Mouse (Mus musculus) gastrocnemius, adult 2 months (tissue): ENCODE results near the gene Cdh20. TPM values are rescaled to one million over a fixed set of nuclear protein-coding genes. Genes with fewer than 3 reads are reported as not detected.

Experiments used
- DNase-seq: peaks from one replicate; pipeline ENCODE4 v3.0.0; 2022
- H3K27ac ChIP-seq: fragments of 200-600 bp; 2 replicates; pipeline ENCODE4 v1.8.1; 2022; ENCODE audit warnings: mild to moderate bottlenecking
- H3K4me3 ChIP-seq: fragments of 200-600 bp; 2 replicates; pipeline ENCODE4 v1.8.1; 2022; ENCODE audit warnings: mild to moderate bottlenecking, moderate library complexity
- CTCF ChIP-seq: fragments of 200-600 bp; IDR thresholded peaks from 2 replicates; pipeline ENCODE4 v1.8.1; 2022; ENCODE audit warnings: antibody characterized with exemption, mild to moderate bottlenecking, moderate library complexity
- intact Hi-C: fragments of 180-260 bp; cut with DNase I; formaldehyde crosslinking; loops from one replicate; pipeline ENCODE4 v1.15.1; 2025
- long read RNA-seq, 2 experiments: library from polyadenylated mRNA; stranded (forward); transcript quantifications; one replicate each; pipeline ENCODE4 v2.0.0; 2021
- total RNA-seq, 2 experiments: library from RNA; stranded (reverse); gene quantifications; 2 replicates each; pipeline ENCODE4 v1.2.3; 2021

Cdh20 gene
- under 1 TPM; 0.05 to 0.06 TPM for total RNA-seq
- long read RNA-seq, experiment 1 = 0 reads
- long read RNA-seq, experiment 2 = 0 reads

DNA sequence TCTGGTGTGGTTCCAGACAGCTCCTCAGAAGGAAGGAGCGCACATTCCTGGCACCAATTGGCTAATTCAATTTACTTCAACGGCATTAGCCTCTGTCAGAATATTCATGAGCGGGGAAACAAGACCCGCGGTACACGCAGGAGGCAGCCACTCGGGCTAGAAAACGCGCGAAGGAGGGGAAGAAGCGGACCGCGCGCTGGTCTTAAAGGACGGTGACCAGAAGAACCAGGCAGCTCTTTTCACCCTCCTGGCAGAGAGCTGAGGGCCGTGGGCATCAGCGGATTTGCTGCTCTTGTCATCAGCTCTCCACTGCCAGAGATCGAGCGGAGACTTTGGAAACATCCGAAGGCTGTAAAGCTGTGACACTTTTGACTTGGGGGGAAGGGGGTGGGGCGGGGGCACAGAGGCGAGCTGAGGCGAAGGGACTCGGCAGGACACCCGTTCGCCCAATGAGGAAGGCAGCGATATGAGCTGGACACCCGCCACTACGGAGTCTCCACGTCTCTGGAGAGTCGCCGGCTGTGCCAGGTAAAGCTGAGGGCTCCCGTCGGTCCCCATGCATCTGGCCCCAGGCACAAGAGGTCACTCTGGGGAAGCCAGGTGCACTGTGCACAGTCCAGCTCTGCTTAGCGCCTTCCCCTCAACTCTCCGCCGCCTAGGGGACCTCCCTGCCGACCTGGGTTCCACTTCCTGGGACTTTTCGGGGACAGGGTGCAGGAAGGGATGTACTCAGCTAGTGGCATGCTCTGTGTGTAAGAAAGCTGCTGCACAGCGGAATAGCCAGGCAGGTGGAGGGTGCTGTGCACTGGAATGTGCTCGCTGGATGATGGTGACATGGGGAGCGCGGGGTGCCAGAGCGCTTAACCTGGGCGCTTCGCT lies at the start of gene Cdh20:
Cdh20 (plus strand) TSS at position 159 of the 879 bp plus-strand sequence.
- peak within 1 kb of the TSS; percentile 67 for H3K4me3 ChIP-seq
- H3K27ac ChIP-seq = no peak within 1 kb of the TSS
- intact Hi-C loops = no loop called here
- peak; percentile 31 for DNase-seq
- TF ChIP-seq CTCF = no peak

DNA sequence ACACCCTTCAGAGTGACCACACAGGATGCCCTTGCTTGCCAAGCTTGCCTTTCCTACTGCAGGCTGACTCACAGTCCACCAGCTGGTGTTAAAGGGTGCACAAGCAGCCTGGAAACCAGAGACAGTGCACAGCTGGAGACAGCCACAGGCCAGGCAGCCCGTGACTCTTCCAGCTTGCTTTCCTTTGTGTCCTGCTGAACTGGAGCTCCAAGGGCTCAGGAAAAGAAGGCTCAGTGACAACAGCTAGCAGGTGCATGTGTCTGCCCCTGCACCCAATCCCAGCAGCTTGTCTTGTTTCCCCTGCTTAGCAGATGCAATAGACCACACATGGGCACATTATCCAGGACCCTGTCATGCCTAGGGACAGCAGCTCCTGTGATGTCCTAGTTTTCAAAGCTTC lies 21.5 kb upstream of the Cdh20 start:
- intact Hi-C loops = no loop called here

DNA sequence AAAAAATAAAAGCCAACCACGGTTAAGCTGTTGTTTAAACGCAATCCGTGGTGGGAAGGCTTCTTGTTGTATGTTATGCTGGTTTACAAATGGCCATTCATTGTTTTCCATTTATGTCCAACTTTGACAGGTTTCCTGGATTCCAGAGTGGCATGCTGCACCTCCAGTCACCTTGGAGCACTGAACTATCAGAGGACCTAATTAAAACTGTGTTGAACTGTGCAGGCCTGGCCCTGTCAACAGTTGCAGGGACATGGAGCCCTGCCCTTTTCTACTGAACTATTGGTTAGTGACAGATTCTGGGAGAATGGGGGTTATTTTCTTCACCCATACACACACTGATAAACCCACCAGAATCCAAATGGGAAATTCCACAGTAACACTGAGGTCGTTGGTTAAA lies 20.9 kb upstream of the Cdh20 start:
- no peak for TF ChIP-seq CTCF
- H3K27ac ChIP-seq = no peak overlapping the region
- intact Hi-C loops = no loop called here
- H3K4me3 ChIP-seq = no peak overlapping the region
- no peak for DNase-seq

More for the DNA sequence above, 21.5 kb upstream of the Cdh20 start:
- no peak for DNase-seq
- no peak overlapping the region for H3K27ac ChIP-seq
- no peak for TF ChIP-seq CTCF
- H3K4me3 ChIP-seq = no peak overlapping the region

DNA sequence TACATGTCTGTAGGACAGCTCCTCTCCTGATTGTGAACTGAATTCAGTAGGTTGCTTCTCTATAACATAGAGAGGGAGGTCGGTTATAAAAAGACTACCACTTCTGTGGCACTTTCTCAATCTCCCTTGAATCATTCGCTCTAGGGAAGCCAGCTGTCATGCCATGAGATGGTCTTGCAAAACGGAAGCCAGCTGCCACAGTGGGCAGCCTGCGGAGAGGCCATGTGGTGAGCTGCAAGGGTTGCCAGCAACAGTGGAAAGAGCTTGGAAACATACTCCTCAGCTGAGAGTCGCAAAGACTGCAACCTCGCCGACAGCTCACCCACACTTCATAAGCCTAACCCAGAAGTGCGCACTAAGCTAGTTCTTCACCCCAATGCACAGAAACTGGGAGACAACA lies 13.8 kb upstream of the Cdh20 start:
- Histone ChIP-seq H3K27ac (no peak overlapping the region), H3K4me3 (no peak overlapping the region)
- intact Hi-C loops = no loop called here
- peak; percentile 49 for DNase-seq
- no peak for TF ChIP-seq CTCF

GRCm38 (mm10) chr1:104755896-104756295 lies 12.4 kb upstream of the Cdh20 start:
- Histone ChIP-seq H3K27ac (no peak overlapping the region), H3K4me3 (no peak overlapping the region)
- intact Hi-C loops = no loop called here
- DNase-seq = no peak
- peak; percentile 3; the same call in 1 of the 2 replicates for TF ChIP-seq CTCF

DNA sequence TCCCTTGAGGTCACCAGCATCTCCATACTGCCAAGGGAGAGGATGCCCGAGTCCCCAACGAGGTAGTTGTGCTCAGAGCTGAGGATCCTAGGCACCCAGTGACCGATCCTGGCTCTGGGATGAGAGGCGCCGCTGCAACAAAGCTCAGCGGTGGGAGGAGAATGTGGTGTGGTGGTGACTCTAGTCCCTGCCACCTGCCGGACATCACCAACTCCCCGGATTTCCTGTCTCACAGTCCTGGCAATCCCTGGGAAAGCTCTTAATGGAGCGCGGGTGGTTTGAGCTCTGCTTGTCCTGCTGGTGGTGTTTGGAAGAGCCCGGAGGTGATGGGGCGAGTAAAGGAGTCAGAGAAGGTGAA lies 900 bp downstream of the Cdh20 start:
- Histone ChIP-seq H3K27ac (no peak overlapping the region), H3K4me3 (peak overlapping the region; percentile 67)
- no peak for TF ChIP-seq CTCF
- intact Hi-C loops = no loop called here
- DNase-seq = no peak

- H3K27ac ChIP-seq = no peak overlapping the region
- TF ChIP-seq CTCF = no peak
- intact Hi-C loops = no loop called here
- peak overlapping the region; percentile 52 for H3K4me3 ChIP-seq
- DNase-seq = no peak
Observed at GRCm38 (mm10) chr1:104771937-104772336, 3.6 kb downstream of the Cdh20 start.

DNA sequence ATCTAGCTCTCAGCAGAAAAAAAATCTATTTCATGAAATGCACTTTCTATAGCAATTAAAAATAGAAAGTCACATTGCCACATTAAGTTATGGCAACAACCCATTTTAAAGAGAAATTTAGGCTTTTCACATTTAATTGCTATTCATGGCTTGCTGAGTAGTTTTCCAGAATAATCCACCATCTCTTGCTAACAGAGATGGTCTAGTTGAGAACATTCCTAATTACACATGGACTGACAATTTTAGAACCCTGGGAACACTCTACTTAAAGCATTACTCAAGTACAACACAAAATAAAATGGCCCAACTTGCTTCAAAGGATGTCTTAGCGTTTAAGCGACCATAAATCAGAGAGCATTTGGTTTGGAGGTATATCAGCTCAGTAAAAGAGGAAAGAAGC lies 4.9 kb downstream of the Cdh20 start:
- H3K4me3 ChIP-seq = no peak overlapping the region
- no peak overlapping the region for H3K27ac ChIP-seq
- intact Hi-C loops = no loop called here
- no peak for TF ChIP-seq CTCF
- no peak for DNase-seq

DNA sequence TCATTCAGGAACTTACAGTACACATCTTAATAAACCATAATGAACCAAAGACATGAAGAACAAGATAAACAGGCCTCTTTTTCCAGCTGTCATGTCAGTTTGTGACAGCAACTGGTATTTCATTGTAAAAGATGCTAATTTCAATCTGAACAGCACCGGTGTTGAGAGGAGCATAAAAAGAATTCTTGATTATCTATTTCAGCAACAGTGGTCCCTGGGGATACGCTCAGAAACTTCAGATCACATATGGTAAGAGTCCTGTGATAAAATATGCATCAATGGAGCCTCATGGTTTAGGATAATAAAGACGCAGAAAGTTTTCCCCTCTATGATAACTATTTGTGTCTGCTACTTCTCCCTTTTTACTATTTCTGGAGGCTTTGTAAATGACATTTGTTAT lies 25.2 kb downstream of the Cdh20 start:
- intact Hi-C loops = no loop called here
- Histone ChIP-seq H3K27ac (no peak overlapping the region), H3K4me3 (no peak overlapping the region)
- no peak for TF ChIP-seq CTCF
- DNase-seq = no peak

- no peak for DNase-seq
- TF ChIP-seq CTCF = no peak
- intact Hi-C loops = no loop called here
- Histone ChIP-seq H3K27ac (no peak overlapping the region), H3K4me3 (no peak overlapping the region)
Observed at GRCm38 (mm10) chr1:104796146-104796545, 27.8 kb downstream of the Cdh20 start.

GRCm38 (mm10) chr1:104797139-104797538 lies 28.8 kb downstream of the Cdh20 start:
- intact Hi-C loops = no loop called here
- DNase-seq = no peak
- Histone ChIP-seq H3K4me3 (no peak overlapping the region), H3K27ac (no peak overlapping the region)
- TF ChIP-seq CTCF = no peak

GRCm38 (mm10) chr1:104804746-104805145 lies 36.4 kb downstream of the Cdh20 start:
- intact Hi-C loops = no loop called here
- Histone ChIP-seq H3K27ac (no peak overlapping the region), H3K4me3 (no peak overlapping the region)
- no peak for DNase-seq
- no peak for TF ChIP-seq CTCF

DNA sequence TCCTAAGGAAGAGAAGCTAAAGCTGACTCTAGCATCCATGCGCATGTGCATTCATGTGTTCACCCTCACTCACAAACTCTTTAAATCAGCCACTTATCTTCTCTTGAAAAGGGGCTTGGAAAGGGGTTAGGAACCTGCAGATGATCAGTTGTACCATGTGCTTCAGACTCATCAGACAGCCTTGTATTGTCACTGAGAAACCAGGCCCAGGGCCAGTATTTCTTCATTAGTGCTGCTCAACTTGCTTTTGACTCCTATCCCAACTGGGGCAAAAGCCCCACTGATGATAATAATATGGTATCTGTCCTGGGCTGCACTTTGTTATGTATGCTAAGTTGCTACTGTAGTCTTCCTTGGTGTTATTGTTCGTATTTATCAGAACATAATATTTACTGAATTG lies 38.9 kb downstream of the Cdh20 start:
- DNase-seq = no peak
- no peak for TF ChIP-seq CTCF
- Histone ChIP-seq H3K27ac (no peak overlapping the region), H3K4me3 (no peak overlapping the region)
- intact Hi-C loops = no loop called here

DNA sequence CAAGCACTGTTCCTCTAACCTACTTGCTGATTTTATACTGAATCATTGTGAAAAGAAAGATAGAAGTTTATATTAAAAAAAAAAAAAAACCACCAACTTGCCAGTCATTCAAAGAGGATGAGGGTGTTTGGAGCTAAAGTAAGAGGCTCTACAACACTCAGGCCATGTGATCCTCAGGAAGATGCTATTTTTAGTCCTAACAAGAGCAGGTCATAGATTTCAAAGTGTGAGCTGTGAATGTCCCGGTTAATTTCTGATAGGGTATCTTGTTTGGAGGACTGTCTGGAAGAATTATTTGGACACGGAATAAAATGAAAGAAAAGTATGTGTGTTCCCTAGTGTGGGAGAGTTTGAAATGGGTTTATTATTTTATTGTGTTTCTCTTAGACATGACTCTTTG lies 49.2 kb downstream of the Cdh20 start:
- H3K4me3 ChIP-seq = no peak overlapping the region
- DNase-seq = no peak
- intact Hi-C loops = no loop called here
- no peak for TF ChIP-seq CTCF
- H3K27ac ChIP-seq = no peak overlapping the region
